Mouse (Mus musculus) liver, postnatal 0 days (tissue): ENCODE results near the gene Srp14. TPM values are rescaled to one million over a fixed set of nuclear protein-coding genes. Genes with fewer than 3 reads are reported as not detected.

Experiments used
- ATAC-seq: fragments of 200-750 bp; cut with Nextera tagmentation; 2 replicates; pipeline ENCODE4 v1.8.0; 2017; ENCODE audit warnings: mild to moderate bottlenecking, moderate library complexity
- DNase-seq: peaks from one replicate; pipeline ENCODE4 v3.0.0-alpha.2; 2016
- H3K27ac ChIP-seq: fragments of 300-500 bp; sonication (generic); 2 replicates; pipeline ENCODE4 v1.5.1; 2014; ENCODE audit warnings: antibody characterized with exemption, moderate library complexity, mild to moderate bottlenecking, low read depth
- H3K27me3 ChIP-seq: fragments of 300-500 bp; sonication (generic); 2 replicates; pipeline ENCODE4 v1.6.1; 2014; ENCODE audit warnings: low read length, control low read depth, mixed read lengths; ENCODE audit not compliant: insufficient read depth
- H3K36me3 ChIP-seq: fragments of 300-500 bp; sonication (generic); replicated peaks from 2 replicates; pipeline ENCODE4 v1.6.1; 2014; ENCODE audit warnings: mild to moderate bottlenecking, control low read depth, low read length, moderate library complexity, mixed read lengths; ENCODE audit not compliant: insufficient read depth
- H3K4me1 ChIP-seq: fragments of 300-500 bp; sonication (generic); 2 replicates; pipeline ENCODE4 v1.6.1; 2014; ENCODE audit warnings: antibody characterized with exemption, mild to moderate bottlenecking, control low read depth; ENCODE audit not compliant: insufficient read depth
- H3K4me2 ChIP-seq: fragments of 300-500 bp; sonication (generic); 2 replicates; pipeline ENCODE4 v1.6.1; 2014; ENCODE audit warnings: low read depth, mild to moderate bottlenecking, low read length, moderate library complexity, mixed read lengths
- H3K4me3 ChIP-seq: fragments of 300-500 bp; sonication (generic); 2 replicates; pipeline ENCODE4 v1.5.1; 2014; ENCODE audit warnings: low read depth, low read length
- H3K9ac ChIP-seq: fragments of 300-500 bp; sonication (generic); replicated peaks from 2 replicates; pipeline ENCODE4 v1.6.1; 2014; ENCODE audit warnings: mild to moderate bottlenecking, moderate library complexity
- H3K9me3 ChIP-seq: fragments of 300-500 bp; sonication (generic); 2 replicates; pipeline ENCODE4 v1.6.1; 2016; ENCODE audit warnings: mild to moderate bottlenecking, control low read depth, low read length, mixed read lengths
- CTCF ChIP-seq: sonication (generic); IDR thresholded peaks from 2 replicates; pipeline ENCODE4 v1.5.1; 2016; ENCODE audit warnings: antibody characterized with exemption, low read depth
- EP300 ChIP-seq: IDR thresholded peaks from 2 replicates; pipeline ENCODE4 v1.6.1; 2016; ENCODE audit warnings: antibody characterized with exemption, low read depth, mild to moderate bottlenecking
- WGBS: fragments of 180-500 bp; shearing (Covaris S2); extraction: QIAGEN DNeasy Blood & Tissue Kit; methylation state at CpG from one replicate; pipeline ENCODE4 v1.1.7; 2014; ENCODE audit not compliant: insufficient replicate concordance; 5-methylcytosine and 5-hydroxymethylcytosine counted together
- polyA plus RNA-seq: library from polyadenylated mRNA; unstranded; fragments of >200 nt; fragmentation: Nextera tagmentation; extraction: Ambion mirVana; gene quantifications from 2 replicates; pipeline ENCODE4 v1.2.1, GENCODE M21; 2015

Gene Srp14
- polyA plus RNA-seq, 1 experiment from 2014 or later, result 107 TPM

GRCm38 (mm10) chr2:118464450-118464849 is 15.1 kb downstream of the Srp14 start:
- Histone ChIP-seq H3K4me2 (no peak overlapping the region), H3K27ac (no peak overlapping the region), H3K36me3 (peaks cover 53% of the 10 kb centered on the region), H3K4me1 (no peaks in the 10 kb centered on the region), H3K27me3 (no peaks in the 10 kb centered on the region), H3K4me3 (no peak overlapping the region), H3K9ac (no peak overlapping the region), H3K9me3 (no peaks in the 10 kb centered on the region)
- 77% methylated on average over 3 of the region's 3 CpGs for WGBS
- no peak for TF ChIP-seq CTCF
- ATAC-seq (no peak), DNase-seq (no peak)

GRCm38 (mm10) chr2:118463480-118463879 is 16.0 kb downstream of the Srp14 start:
- DNase-seq (no peak), ATAC-seq (no peak)
- peaks cover 47% of the 10 kb centered on the region for H3K36me3 ChIP-seq
- H3K9me3 ChIP-seq, result no peaks in the 10 kb centered on the region
- H3K4me3 ChIP-seq, result no peak overlapping the region
- no peaks in the 10 kb centered on the region for H3K4me1 ChIP-seq
- H3K27me3 ChIP-seq, result no peaks in the 10 kb centered on the region
- no peak overlapping the region for H3K27ac ChIP-seq
- no peak overlapping the region for H3K4me2 ChIP-seq
- TF ChIP-seq CTCF (no peak), EP300 (no peak)
- H3K9ac ChIP-seq, result no peak overlapping the region
- WGBS, result 91% methylated on average over 5 of the region's 5 CpGs

DNA sequence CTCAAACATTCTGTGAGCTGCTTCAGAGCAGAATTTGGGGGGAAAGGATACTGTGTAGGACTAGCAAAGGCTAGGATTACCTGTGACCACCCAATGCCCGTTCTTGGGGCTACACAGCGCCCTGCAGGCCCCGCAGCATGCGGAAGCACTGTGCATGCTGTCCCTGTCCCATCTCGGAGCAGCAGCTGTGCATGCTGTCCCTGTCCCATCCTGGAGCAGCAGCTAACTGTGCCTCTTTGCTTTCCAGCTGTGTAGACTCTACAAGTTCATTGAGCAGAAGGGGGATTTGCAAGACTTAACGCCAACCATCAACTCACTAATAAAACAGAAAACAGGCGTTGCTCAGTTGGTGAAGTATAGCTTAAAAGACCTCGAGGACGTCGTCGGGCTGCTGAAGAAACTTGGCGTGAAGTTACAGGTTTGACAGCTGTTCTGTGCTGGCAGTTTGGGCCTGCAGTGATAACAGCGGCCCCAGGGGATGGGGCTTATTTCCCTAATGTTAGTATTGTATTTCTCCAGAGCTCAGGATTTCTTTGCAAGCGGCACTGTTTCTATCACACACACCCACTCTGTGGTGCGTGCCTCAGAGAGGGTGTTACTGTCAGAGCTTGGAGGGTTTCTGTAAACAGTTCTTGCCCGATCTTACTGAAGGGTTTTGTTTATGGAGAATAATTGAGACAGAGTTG is 17.9 kb downstream of the Srp14 start:
- WGBS, result 78% methylated on average over 16 of the region's 16 CpGs
- no peak overlapping the region for H3K4me2 ChIP-seq
- ATAC-seq, result no peak
- no peak for TF ChIP-seq EP300
- TF ChIP-seq CTCF, result no peak
- peaks cover 47% of the 10 kb centered on the region for H3K36me3 ChIP-seq
- no peaks in the 10 kb centered on the region for H3K4me1 ChIP-seq
- no peak overlapping the region for H3K4me3 ChIP-seq
- H3K9ac ChIP-seq, result no peak overlapping the region
- no peak overlapping the region for H3K27ac ChIP-seq
- DNase-seq, result no peak
- no peaks in the 10 kb centered on the region for H3K9me3 ChIP-seq
- H3K27me3 ChIP-seq, result no peaks in the 10 kb centered on the region

DNA sequence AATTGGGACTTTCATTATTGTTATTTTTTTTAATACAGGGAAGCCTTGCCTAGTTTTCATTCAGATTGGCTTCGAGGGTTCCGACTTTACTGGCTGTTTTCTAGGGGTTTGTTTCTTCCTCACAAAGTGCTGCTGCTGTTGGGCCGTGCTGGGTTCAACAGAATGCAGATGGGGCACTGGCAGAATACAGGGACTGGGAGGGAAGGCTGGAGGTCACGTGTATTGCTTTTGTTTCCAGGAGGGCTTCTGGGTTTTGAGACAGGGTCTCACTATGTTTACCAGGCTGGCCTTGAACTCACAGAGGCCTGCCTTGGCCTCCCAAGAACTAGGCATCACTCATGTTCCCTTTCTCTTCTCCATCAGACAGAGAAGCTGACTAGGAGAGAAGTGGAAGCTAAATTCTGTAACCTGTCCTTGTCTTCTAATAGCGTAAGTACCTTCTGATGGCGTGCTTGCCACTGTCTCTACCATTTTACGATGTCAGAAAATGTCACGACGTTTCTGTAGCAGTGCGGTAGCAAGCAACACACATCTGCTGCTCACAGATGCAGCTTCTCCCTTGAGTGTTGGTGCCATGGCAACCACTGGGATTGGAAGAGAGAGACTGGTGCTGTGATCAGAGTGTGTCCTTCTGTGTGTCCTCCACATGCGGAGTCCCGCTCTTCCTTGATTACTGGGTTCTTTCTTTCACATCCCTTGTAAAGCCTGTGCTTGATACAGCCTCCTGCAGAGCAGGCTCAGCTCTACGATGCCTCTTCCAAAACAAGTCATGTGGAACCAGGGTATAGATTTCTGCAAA is 21.8 kb downstream of the Srp14 start:
- no peaks in the 10 kb centered on the region for H3K9me3 ChIP-seq
- WGBS, result 90% methylated on average over 13 of the region's 13 CpGs
- no peak overlapping the region for H3K9ac ChIP-seq
- H3K4me2 ChIP-seq, result no peak overlapping the region
- peaks cover 43% of the 10 kb centered on the region for H3K36me3 ChIP-seq
- H3K27ac ChIP-seq, result no peak overlapping the region
- ATAC-seq, result no peak
- TF ChIP-seq CTCF, result no peak
- no peak for TF ChIP-seq EP300
- H3K27me3 ChIP-seq, result no peaks in the 10 kb centered on the region
- no peak for DNase-seq
- H3K4me3 ChIP-seq, result no peak overlapping the region
- no peaks in the 10 kb centered on the region for H3K4me1 ChIP-seq

GRCm38 (mm10) chr2:118457029-118457428 is 22.5 kb downstream of the Srp14 start:
- TF ChIP-seq CTCF (no peak), EP300 (no peak)
- WGBS, result 84% methylated on average over 3 of the region's 3 CpGs
- no peaks in the 10 kb centered on the region for H3K27me3 ChIP-seq
- H3K4me2 ChIP-seq, result no peak overlapping the region
- peaks cover 42% of the 10 kb centered on the region for H3K36me3 ChIP-seq
- DNase-seq (no peak), ATAC-seq (no peak)
- H3K9me3 ChIP-seq, result no peaks in the 10 kb centered on the region
- no peak overlapping the region for H3K27ac ChIP-seq
- no peaks in the 10 kb centered on the region for H3K4me1 ChIP-seq
- no peak overlapping the region for H3K4me3 ChIP-seq
- H3K9ac ChIP-seq, result no peak overlapping the region

DNA sequence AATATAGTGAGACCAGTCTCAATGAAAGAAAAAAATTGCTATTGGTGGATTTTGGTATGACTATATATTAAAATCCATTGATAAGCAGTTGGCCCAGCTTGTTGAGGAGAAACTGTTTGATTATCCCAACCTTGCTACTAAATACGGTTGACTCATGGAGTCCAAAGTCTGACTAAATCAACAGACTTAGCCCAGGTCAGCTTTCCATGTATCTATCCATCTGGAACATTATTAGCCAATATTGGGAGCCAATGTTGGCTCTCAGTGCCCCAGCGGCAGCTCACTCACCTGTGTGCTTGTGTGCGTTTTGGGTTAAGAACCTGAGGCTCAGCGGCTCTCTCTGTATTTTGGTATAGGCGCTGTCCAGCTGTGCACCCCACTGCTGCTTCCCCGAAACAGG is 28.5 kb downstream of the Srp14 start:
- Histone ChIP-seq H3K4me1 (0 out of 2 replicates have a peak, but pooled peaks cover 4% of the 10 kb centered on the region), H3K9me3 (no peaks in the 10 kb centered on the region), H3K9ac (no peak overlapping the region), H3K4me2 (no peak overlapping the region), H3K27ac (peak overlapping the region; percentile 35; the same call in 1 of the 2 replicates), H3K27me3 (no peaks in the 10 kb centered on the region), H3K36me3 (peaks cover 24% of the 10 kb centered on the region), H3K4me3 (no peak overlapping the region)
- DNase-seq, result no peak
- WGBS, result 68% methylated on average over 6 of the region's 6 CpGs
- peak; percentile 96 for ATAC-seq
- TF ChIP-seq CTCF (no peak), EP300 (no peak)
